Mouse (Mus musculus): ENCODE results near the gene Ano6.

Gene Ano6

DNA sequence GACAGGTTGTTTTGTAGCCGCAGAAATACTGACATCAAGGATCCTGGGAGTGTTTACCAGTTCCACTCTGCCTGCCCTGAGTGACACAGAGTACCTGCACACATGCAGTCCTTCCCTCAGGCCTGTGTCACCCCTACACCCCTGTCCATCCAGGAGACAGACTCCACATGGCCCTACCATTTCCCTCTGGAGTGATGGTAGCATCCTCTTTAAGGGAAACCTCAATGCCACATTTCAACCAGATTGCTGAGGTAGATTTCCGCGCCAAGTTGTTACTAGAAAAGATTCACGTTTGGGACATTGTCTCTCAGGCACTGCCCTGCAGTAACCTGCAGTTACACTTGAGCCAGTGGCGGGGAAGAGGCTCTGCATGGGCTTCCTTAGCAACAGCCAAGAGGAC lies 97.9 kb downstream of the Ano6 start:
- no peak for DNase-seq (ENCODE audit: low read depth, low spot score)

DNA sequence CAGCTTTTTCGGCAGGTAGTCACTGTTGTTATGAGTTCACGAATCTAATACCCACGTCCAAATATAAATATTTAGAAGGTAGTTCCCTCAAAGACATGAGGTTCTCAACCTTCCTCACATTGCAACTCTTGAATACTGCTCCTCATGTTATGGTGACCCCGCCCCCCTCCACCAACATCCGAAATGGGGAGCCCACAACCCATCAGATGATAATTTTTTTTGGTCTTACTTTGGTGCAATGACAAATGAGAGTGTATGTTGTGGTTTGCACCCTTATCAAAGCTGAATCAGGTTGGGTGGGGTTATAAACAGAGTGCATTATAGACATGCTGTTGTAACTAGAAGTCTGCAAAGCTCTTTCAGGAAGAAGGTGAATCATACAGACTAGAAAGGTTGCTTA lies 99.7 kb downstream of the Ano6 start:
- DNase-seq (ENCODE audit: low read depth, low spot score): no peak

DNA sequence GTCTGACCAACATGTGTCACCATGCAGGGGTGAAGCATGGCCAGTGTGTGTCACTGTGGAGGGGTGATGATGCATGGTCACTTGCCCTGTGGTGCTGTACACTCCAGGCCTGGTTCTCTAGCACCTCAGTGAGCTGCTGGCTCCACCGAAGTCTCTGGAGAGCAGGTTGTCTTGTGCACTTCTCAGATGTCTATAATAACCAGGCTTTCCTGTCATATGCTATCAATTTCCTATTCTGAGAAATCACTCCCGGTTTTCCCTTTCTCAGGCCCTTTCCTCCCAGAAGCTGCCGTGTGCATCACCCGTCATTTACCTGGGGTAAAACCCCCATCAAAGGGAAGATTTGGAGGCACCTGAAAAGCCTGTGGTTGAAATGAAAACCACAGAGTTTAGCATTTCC lies 101.5 kb downstream of the Ano6 start:
- no peak for DNase-seq (ENCODE audit: low read depth, low spot score)

DNA sequence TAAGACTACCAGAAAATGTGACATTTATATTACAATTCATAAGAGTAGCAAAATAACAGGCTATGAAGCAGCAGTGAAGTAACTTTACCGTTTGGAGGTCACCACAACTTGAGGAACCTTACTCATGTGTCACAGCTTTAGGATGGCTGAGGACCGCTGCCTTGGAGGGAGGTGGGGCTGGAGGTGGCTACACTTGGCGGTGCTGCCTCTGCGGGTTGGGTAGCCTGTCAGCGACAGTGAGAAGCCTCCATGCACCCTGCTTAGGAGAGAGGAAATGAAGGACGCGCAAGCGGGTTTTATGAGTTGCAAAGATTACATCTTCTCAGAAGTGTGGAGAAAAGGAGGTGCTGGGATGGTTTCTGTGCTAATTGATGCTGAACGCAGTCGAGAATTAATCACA lies 102.3 kb downstream of the Ano6 start:
- no peak for DNase-seq (ENCODE audit: low read depth, low spot score)

DNA sequence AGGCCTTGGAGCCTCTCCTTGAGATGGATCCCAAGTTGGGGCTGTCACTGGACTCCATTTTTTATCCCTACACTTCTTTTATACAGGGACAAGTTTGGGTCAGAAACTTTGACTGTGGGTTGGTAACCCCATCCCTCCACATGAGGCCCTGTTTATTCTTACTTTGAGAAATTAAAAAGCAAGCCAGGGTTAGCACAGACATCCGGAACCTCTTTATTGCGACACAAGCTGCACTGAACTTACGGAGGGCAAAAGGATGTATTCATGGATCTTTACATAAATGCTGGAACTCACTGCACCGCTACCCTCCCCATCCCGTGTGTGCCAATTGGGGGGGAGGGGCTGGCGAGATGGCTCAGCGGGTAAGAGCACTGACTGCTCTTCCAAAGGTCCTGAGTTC lies 105.1 kb downstream of the Ano6 start:
- no peak for DNase-seq (ENCODE audit: low read depth, low spot score)

DNA sequence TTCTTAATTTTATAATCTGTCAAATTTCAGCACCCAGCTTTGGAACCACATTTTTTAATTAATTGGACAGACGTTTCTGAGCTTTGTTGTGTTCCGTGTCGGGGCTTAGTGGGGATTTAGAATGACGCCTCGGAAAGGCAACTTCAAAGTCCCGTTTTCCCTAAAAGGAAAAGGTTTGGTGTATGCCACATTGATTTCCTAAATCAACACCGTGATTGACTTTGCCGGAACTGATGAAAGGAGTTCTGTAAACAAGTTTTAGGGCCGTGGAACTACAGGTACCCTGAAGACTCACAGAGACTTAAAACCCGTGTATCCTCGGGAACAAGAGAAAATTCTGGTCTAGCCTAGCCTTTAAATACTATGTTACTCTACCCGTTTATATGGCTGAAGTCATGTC lies 107.0 kb downstream of the Ano6 start:
- no peak for DNase-seq (ENCODE audit: low read depth, low spot score)

DNA sequence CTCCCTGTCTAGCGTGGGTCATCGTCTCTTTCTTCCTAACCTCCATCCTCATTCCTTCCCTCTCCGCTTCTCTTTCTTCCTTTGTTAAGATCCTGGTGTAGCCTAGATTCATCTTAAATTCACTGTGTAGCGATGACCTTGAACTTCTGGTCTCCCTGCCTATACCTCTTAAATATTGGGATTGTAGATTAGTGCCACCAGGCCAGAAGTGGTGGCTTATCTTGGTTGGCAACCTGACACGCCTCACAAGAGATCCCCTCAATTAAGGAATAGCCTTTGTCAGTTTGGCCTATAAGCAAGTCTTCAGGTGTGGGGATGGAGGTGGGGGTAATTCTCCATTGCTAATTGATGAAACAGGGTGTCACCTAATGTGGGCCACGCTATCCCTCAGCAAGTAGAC lies 107.8 kb downstream of the Ano6 start:
- DNase-seq (ENCODE audit: low read depth, low spot score): no peak

DNA sequence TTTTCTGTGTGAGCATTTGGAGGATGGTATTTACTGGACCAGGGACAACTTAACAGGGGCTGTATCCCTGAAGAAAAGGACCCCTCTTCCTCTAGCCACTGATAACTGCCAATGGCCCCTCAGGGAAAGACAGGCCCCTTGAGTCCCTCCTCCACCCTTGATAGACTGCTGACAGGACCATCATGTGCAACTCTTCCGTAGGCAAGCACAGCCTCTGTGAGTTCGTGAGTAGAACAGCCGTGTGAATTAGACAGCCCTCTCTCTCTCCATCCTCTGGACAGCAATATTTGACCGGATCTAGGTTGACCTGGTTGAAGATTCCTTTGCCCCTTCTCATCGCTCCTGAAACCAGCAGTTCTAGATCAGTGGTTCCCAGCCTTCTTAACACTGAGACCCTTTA lies 111.8 kb downstream of the Ano6 start:
- no peak for DNase-seq (ENCODE audit: low read depth, low spot score)

DNA sequence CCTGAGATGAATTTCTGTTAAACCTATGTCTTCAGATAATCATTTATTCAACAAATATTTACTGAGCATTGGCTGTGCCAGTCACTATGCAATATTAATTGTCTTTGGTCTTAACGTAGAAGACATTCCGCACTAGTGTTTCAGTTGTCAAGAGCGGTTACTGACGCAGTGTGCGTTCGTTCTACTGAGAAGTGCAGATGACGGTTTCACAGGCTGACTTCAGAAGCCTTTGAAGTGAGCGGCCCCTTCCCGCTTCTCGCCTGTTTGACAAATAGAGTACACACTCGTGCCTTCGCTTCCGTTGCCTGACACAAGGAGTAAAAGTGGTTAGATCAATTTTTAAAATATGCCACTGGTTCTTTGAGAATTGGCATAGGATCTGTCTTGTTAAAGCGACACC lies 113.6 kb downstream of the Ano6 start:
- DNase-seq (ENCODE audit: low read depth, low spot score): no peak

DNA sequence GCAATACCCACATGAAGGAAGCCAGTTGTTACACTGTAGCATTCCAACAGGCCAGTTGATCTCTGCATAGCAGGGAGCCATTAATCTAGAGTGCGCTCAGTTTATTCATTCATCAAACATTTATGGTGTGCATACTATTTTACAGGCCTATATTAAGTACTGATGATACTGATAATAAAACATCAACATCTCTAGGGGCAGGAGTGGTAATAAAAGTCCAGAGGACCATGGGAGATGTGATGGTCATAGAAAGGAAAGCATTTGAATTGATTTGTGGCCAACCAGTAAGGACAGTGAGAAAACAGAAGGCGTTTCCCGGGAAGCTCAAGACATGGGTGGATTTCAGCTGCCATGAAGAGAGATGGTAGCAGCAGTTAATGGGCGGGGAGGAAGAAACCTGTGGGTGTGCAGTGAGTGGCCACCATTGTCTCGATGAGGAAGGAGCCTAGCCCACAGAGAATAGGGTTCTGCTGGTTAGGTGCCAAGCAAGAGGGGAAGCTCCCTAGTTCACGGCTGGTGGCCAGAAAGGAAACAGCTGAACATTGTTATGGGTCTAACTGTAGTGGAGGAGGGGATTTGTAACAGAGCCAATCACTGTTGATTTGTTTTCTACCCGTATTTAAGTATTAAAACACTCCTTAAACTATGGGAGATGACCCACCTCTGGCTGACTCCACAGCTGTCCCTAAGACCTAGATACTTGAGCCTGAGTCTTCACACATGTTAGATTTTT lies 115.5 kb downstream of the Ano6 start:
- peak; percentile 70 for DNase-seq (ENCODE audit: low read depth, low spot score)

DNA sequence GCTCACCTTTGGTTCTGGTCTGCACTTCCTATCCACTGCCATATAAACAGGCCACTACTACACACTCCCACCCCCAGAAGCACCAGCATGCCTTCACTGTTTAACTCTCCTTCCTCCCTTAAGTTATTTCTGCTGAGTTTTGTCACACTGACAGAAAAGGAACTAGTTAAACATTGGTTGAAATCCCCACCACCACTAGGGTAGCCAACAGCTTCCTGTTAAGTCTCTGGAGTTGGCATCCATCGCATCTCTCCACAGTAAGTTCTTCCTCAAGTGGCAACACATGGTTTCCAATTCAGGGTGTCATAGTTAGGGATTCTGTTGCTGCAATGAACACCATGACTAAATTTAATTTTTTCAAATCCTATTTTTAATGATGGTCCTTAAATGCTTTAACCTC lies 116.2 kb downstream of the Ano6 start:
- DNase-seq (ENCODE audit: low read depth, low spot score): no peak

DNA sequence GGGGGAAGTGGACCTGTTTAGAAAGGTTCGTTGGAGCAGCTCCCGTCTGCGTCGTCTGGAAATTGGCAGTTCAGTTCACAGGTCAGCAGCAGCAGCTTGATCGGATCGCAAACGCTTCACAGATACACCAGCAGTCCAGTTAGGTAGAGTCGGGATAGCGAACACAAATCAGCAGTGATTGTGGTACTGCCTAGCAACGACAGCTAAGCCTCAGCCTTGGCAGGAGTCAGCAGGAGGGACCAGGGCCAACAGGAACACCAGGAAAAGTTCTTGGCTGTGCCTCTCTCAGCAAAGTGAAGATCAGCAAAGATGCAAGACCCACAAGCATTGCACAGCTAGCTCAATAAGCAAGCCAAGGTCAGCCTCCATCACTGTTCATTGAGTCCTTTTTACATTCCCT lies 116.7 kb downstream of the Ano6 start:
- DNase-seq (ENCODE audit: low read depth, low spot score): no peak

DNA sequence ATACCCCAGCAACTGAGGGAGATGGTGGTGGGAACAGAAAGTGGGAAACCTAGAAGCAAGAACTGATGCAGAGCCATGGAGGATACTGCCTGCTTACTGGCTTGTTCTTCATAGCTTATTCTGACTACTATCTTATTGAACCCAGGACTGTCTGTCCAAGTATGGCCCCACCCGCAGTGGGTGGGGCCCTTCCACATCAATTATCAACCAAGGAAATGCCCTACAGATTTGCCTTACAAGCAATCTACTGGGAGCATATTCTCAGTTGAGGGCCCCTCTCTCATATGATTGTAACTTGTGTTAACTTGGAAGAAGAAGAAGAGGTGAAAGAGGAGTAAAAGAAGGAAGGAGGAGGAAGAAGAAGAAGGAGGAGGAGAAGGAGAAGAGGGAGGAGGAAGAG lies 117.3 kb downstream of the Ano6 start:
- DNase-seq (ENCODE audit: low read depth, low spot score): no peak

DNA sequence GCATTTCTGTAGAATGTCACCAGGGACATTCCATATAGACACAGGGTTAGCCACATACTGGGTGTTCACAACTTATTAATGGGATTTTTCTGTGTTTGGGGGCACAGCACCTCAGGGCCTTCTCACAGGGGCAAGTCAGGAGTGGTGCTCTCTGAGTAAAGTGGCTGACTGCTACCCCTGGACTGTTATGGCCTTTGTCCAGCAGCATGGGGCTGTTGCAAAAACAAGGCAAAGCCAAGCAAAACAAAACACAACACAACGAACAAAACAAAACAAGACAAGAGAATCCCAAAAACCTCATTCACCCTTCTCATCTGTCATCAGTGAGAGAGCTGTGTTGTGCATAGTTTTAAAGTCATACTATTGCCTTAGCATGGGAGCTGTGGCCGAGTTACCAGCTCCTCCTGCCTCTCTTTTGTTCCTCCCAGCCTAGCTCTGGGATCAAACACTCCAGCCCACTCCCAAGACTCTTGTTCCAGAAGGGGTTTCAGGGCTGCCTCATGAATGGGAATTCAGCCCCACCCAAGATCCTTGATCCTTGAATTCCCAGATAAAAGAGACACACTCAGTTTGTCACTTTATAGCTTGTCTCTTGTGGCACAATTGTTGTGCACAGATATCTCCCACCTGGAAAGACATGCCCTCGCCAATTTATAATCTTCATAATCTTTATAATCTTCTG lies 119.6 kb downstream of the Ano6 start:
- DNase-seq (ENCODE audit: low read depth, low spot score): no peak

DNA sequence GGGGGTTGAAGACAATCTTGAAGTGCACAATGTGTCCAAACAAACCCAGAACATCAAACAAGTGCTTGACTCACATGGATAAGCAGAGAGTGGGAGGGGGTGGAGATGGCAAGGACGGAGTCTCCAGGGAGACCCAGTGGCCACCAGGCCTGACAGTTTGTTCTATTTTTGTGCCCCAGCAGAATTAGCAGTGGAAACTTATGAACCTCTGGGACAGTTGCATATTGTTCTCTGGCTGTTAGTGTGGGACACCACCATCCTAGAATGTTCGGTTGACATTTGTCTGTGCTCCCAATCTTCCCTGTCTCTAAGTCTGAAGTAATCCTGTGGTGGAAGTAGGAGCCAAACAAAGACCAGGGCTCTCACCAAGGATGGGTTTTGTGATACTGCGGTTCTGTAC lies 124.3 kb downstream of the Ano6 start:
- no peak for DNase-seq (ENCODE audit: low read depth, low spot score)

DNA sequence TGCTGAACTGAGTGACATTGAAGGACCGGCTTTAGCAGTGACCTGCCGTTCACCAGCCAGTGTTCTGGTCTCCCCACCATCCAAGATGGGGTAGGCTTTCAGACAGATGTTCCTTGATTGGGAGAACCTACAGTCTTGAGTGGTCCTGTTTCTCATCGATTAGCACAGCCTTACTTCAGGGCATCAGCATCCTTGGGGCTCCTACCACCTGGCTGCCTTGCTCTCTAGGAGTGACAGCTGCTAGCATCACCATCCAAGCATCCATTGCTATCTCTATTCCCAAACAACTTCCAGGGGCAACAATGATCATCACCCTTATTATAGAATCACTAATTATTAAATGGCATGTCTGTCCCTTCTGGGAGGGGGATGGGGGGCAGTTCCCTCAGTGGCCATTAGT lies 124.8 kb downstream of the Ano6 start:
- no peak for DNase-seq (ENCODE audit: low read depth, low spot score)

DNA sequence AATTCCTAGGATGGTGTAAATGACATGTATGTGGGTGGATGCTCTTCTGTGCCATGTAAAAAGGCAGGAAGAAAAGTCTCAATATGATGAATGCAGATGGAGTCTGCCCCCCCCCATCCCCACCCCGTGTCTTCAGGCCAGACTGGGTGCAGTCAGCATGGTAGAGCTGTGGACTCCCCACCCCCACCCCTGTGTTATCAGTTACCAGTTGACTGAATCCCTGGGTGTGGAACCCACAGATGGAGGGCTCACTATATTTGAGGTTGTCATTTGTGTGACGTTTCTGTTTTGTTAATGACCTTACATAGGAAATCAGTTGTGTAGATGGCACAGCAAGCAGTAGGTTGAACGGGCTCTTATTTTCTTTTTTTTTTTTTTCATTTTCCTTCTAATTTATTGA lies 126.7 kb downstream of the Ano6 start:
- no peak for DNase-seq (ENCODE audit: low read depth, low spot score)

DNA sequence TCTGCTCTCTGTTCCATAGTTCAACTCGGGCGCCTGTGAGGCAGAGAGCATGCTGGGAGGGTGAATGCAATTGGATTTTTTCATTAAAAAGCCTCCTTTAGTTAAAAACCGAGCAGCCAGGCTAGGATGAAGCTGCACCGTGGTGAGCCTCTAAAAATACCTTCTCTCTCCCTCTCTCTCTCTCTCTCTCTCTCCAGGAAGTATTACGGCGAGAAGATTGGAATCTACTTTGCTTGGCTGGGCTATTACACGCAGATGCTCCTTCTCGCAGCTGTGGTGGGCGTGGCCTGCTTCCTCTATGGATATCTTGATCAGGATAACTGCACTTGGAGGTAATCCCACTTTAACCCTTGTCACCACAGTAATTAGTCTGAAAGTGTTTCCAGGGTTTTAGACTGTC lies 129.4 kb downstream of the Ano6 start:
- DNase-seq (ENCODE audit: low read depth, low spot score): no peak

DNA sequence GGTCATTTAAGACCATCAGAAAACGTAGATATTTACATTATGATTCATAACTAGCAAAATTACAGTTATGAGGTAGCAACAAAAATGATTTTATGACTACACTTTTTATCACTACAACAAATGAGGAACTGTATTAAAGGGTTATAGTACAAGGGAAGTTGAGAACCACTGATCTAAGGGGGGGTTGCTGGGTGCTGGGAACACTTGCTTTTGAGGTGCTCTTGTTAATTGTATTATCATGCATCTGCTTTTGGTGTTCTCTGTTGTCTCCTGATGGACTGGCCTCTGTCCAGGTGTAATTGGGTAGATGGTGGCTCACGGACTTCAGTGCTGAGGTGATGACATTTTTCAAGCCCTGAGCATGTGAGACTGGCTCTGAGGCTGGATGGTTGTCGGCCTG lies 130.4 kb downstream of the Ano6 start:
- DNase-seq (ENCODE audit: low read depth, low spot score): no peak

DNA sequence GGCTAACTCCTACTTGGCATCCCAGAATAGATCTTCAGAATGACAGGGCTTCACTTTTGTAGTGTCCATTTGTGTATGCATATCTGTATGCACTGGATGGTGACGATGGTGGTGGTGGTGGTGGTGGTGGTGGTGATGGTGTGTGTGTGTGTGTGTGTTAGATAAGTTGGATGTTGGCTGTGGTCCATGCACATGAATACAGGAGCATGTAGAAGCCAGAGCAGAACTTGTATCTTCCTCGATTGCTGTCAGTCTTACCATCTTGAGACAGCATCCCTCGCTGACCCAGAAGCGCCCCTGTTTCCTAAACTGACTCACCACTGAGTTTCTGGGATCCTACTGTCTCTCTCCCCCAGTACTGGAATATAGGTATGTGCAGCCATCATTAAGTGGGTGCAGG lies 131.0 kb downstream of the Ano6 start:
- no peak for DNase-seq (ENCODE audit: low read depth, low spot score)

DNA sequence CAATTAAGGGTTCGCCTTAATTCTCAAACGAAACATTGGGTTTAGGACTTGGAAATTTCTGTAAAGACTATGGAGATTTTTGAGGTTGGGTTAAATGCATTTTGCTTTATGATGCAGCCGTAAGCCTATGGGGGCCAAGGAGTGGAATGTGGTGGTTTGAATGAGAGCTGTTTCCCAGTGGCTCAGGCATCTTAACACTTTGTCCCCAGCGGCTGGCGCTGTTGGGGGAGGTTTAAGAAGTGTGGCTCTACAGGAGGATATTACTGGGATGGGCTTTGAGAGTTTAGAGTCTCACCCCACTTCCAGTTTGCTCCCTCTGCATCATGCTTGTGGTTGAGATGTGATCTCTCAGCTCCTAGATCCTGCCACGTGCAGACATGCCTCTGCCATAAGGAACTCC lies 131.9 kb downstream of the Ano6 start:
- DNase-seq (ENCODE audit: low read depth, low spot score): no peak

DNA sequence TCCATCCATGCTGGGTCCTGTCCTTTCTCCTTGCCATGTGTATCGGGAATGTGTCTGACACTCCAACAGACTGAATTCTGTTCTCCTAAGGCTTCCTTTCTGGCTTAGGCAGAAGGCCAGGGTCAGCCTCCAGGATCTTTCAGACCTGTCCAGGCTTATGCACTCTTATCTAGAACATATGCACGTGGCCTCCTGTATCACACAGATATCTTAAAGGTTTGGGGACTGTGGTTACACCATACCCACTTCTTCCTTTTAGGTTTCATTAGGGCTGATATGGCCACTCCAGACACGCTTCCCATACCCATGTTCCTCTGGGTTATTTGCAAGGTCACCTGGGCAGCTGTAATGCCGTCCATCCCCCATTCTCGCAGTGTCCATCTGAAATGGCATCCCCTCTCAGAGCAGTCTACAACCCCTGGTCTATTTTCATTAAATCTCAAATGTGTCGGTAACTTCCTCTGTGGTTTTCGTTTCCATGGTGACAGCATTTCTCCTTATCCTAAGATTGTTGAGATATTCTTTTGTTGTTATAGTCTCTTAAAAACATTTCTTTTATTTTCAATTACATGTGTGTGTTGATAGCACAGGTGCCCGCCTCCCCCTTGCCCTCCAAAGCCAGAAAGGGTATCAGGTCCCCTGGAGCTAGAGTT lies 134.8 kb downstream of the Ano6 start:
- no peak for DNase-seq (ENCODE audit: low read depth, low spot score)

DNA sequence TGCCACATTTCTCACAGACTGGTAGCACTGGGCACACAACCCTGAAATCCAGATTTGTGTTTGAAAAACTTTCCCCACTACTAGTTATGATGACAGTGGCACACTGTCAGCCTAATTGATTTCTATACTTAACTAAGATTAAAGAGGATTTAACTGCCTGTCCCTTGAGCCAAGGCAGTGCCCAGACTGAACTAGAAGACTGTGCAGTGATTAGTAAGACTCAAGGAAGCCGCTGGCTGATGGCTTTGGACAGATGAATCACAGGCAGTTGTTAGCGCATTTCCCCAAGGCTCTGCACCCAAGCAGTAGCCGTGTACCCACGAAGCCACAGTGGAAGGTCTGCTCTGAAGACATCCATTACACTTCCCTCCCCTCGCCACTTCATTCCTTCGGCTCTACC lies 138.4 kb downstream of the Ano6 start:
- no peak for DNase-seq (ENCODE audit: low read depth, low spot score)

All from A20 (cell line).